Mouse (Mus musculus): ENCODE data around the gene Arhgap5. TPM values are rescaled to one million over a fixed set of nuclear protein-coding genes. Genes with fewer than 3 reads are reported as not detected.
A peak's percentile ranks its signal among the peaks of the same experiment; 100 is the strongest.

Gene Arhgap5
- polyA plus RNA-seq (2014; fragmentation: Nextera tagmentation; extraction: Ambion mirVana) = 53.3 and 56.6 TPM in 2 replicates

DNA sequence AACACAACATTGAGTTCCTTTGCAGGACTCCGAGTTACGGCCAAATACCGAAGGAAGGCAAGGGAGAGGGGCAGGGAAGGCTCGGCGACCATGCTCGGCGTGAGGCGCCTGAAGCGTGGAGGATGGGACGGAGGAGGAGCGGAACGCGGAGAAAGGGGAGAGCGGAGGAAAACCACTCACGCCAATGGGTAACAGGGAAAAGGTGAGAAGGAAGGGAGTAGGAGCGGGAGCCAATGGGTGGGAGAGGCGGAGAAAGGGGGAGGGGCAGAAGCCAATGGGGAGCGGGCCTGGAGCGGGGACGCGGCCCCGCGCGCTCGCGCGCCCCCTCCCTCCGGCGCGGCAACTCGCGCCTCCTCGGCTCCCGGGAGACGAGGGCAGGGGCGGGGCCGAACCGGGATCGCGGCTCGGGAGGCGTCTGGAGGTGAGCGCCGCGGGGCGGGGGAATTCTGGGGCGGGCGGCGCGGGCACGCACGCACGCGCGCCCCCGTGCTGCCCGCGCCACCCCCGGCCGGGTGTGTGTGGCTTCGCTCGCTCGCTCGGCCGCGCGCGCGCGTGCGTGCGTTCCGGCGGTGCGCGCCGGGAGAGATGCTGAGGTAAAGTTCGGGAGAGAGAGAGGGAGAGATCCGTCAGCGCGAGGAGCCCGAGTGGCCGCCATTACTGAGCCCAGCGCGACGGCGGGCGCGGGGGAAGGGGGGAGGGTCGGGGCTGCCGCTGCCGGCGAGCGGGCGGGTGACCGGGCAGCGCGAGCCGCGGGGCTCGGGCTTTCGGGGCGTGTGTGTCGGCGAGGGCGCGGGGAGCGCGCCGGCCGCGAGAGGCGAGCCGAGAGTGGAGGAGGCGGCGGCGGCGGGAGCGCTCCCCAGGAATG is at the start of gene Arhgap5:
Gene Arhgap5 (plus strand): TSS at position 517 of the 865 bp plus-strand sequence.
- peak within 1 kb of the TSS; percentile 98 for H3K4me3 ChIP-seq (ENCODE audit: low read depth, low read length)
- DNase-seq (peak; percentile 98), ATAC-seq (ENCODE audit: insufficient read depth) (peak; percentile 95)
- under 1% methylated on average over 71 of the region's 119 CpGs for WGBS
- H3K9ac ChIP-seq = peak within 1 kb of the TSS; percentile 99
- no peaks in the 10 kb centered on the region for H3K36me3 ChIP-seq (ENCODE audit: insufficient read depth)
- peak within 1 kb of the TSS; percentile 100 for H3K27ac ChIP-seq (ENCODE audit: low read depth)
- TF ChIP-seq CTCF (IDR thresholded peaks at IDR 0.05; ENCODE audit: low read depth) = no peak
- H3K4me1 ChIP-seq (ENCODE audit: insufficient read depth) = no peaks in the 10 kb centered on the region; the same call in 1 of the 2 replicates
- H3K9me3 ChIP-seq (ENCODE audit: low read depth, low read length) = no peaks in the 10 kb centered on the region
- H3K27me3 ChIP-seq (ENCODE audit: insufficient read depth, low read length) = no peaks in the 10 kb centered on the region
- H3K4me2 ChIP-seq = peak within 1 kb of the TSS; percentile 69

DNA sequence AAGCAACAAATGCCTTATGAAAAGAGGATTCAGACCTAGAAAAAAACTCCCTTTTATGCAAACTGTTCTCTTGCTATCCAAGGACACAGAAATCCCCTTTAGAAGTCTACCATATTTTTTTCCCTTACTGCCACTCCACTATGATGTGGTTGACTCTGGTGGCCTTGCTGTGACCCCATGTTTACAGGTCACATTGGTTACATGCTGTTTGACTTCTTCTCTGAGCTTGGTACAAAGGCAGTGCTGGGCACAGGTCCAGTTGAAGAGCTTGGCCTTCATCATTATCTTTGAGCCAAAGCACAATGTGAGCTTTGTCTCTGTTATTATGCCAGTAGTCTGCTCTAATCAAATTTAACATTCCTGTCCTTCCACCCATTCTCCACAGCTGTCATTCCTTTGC is 39.2 kb upstream of the Arhgap5 start:
- no peak for TF ChIP-seq CTCF (IDR thresholded peaks at IDR 0.05; ENCODE audit: low read depth)
- Histone ChIP-seq H3K36me3 (ENCODE audit: insufficient read depth) (no peaks in the 10 kb centered on the region), H3K9ac (no peak overlapping the region), H3K4me1 (ENCODE audit: insufficient read depth) (no peaks in the 10 kb centered on the region), H3K9me3 (ENCODE audit: low read depth, low read length) (no peaks in the 10 kb centered on the region), H3K4me3 (ENCODE audit: low read depth, low read length) (no peak overlapping the region), H3K27ac (ENCODE audit: low read depth) (no peak overlapping the region), H3K27me3 (ENCODE audit: insufficient read depth, low read length) (no peaks in the 10 kb centered on the region), H3K4me2 (no peak overlapping the region)
- DNase-seq (no peak), ATAC-seq (ENCODE audit: insufficient read depth) (no peak)

DNA sequence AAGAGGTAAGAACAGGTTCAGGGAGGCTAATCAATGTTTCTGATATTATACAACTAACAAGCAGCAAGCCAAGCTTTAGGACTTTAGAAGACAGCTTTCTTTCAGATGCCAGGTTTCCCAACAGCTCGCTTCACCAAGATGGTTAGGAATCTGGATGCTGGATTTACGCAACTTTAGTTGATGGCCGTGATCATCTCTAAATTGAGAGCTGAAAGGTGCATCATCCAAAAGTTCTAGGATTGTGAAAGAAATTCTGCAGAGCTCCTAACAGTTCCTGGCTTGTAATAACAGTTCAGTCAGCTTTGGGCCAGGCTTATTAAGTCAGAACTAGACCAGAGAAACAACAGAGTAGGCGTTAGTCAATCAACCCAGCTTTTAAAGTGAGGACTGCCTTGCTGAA is 32.2 kb upstream of the Arhgap5 start:
- no peak for DNase-seq
- WGBS = 86% methylated on average over 4 of the region's 4 CpGs
- TF ChIP-seq CTCF (IDR thresholded peaks at IDR 0.05; ENCODE audit: low read depth) = no peak
- no peak for ATAC-seq (ENCODE audit: insufficient read depth)
- no peak overlapping the region for H3K9ac ChIP-seq
- H3K9me3 ChIP-seq (ENCODE audit: low read depth, low read length) = no peaks in the 10 kb centered on the region
- H3K4me2 ChIP-seq = no peak overlapping the region
- H3K4me3 ChIP-seq (ENCODE audit: low read depth, low read length) = no peak overlapping the region
- H3K27me3 ChIP-seq (ENCODE audit: insufficient read depth, low read length) = no peaks in the 10 kb centered on the region
- H3K4me1 ChIP-seq (ENCODE audit: insufficient read depth) = no peaks in the 10 kb centered on the region; the same call in 1 of the 2 replicates
- no peak overlapping the region for H3K27ac ChIP-seq (ENCODE audit: low read depth)
- H3K36me3 ChIP-seq (ENCODE audit: insufficient read depth) = no peaks in the 10 kb centered on the region

DNA sequence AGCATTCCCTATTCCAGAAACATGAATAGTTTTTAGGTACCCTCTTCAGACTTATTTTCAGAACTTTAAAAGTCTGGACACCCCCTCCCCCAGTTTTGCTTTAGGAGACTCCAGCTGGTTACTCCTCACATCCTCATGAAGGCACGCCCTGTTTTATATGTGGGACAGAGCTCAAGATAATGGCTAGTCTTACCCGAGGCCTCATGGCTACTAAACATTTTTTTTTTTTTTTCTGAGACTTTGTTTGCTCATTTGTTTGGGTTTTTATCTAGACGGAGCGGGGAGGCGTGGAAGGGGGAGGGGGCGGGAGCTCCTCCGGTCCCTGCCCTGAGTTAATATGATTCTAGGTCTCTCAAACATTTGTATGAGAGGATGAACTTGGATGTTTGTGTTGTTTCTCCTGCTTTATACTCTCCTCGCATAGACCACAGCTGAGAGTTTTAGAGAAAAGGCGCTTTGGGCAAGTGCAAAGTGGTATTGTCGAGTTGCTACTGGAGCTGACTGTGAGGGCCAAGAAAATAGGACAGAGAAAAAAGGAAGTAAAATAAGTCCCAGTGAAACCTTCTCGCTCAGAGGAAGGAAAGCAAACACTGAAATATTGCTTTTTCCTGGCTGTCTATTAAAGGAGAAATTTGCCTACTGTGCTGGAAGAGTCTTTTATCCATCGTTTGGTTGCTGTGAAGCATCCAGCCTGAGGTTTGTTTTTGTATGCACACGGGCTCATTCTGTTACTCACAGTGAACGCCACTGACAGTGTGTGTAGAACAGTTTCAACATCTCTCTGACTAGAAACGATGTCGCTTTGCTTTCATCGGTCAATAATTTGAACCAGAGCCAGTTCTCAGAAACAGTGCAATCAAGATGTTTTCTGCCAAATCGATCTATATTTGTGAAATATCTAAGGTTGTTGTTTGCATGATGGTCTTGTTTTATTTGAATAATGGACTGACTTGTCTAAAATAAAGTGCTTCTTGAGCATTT is 29.5 kb upstream of the Arhgap5 start:
- no peaks in the 10 kb centered on the region for H3K9me3 ChIP-seq (ENCODE audit: low read depth, low read length)
- H3K4me3 ChIP-seq (ENCODE audit: low read depth, low read length) = 0 out of 2 replicates have a peak overlapping the region, but pooled peaks have one; percentile 0
- WGBS = 29% methylated on average over 18 of the region's 18 CpGs
- peaks cover under 1% of the 10 kb centered on the region; the same call in 1 of the 2 replicates for H3K4me1 ChIP-seq (ENCODE audit: insufficient read depth)
- peak overlapping the region; percentile 44 for H3K4me2 ChIP-seq
- H3K36me3 ChIP-seq (ENCODE audit: insufficient read depth) = no peaks in the 10 kb centered on the region
- H3K9ac ChIP-seq = peak overlapping the region; percentile 16; the same call in 1 of the 2 replicates
- TF ChIP-seq CTCF (IDR thresholded peaks at IDR 0.05; ENCODE audit: low read depth) = no peak
- peak; percentile 35; the same call in 1 of the 2 replicates for ATAC-seq (ENCODE audit: insufficient read depth)
- peak; percentile 27 for DNase-seq
- H3K27ac ChIP-seq (ENCODE audit: low read depth) = peak overlapping the region; percentile 30; the same call in 1 of the 2 replicates
- H3K27me3 ChIP-seq (ENCODE audit: insufficient read depth, low read length) = no peaks in the 10 kb centered on the region

DNA sequence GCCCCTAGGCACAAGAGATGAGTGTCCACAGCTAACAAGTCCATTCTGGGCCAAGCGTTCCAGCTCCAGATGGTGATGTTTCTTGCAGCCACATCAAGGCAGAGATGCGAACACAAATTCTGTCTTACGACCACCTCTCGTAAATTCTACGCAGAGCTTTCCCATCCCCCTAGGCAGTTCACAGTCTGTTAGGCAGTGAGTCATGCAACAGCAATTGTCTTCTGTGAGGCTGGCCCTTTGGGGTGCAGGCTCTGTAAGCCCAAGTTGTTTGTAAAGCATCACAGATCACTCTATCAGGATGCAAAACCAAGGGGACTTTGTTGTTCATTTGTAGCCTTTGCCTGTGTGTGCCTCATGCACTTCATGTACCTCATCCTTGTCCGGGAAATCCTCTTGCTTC is 27.7 kb upstream of the Arhgap5 start:
- Histone ChIP-seq H3K36me3 (ENCODE audit: insufficient read depth) (no peaks in the 10 kb centered on the region), H3K9ac (no peak overlapping the region), H3K27me3 (ENCODE audit: insufficient read depth, low read length) (no peaks in the 10 kb centered on the region), H3K4me2 (no peak overlapping the region), H3K27ac (ENCODE audit: low read depth) (no peak overlapping the region), H3K4me1 (ENCODE audit: insufficient read depth) (peaks cover 8% of the 10 kb centered on the region), H3K4me3 (ENCODE audit: low read depth, low read length) (no peak overlapping the region), H3K9me3 (ENCODE audit: low read depth, low read length) (no peaks in the 10 kb centered on the region)
- DNase-seq = no peak
- TF ChIP-seq CTCF (IDR thresholded peaks at IDR 0.05; ENCODE audit: low read depth) = no peak
- no peak for ATAC-seq (ENCODE audit: insufficient read depth)
- WGBS = 79% methylated on average over 6 of the region's 6 CpGs

DNA sequence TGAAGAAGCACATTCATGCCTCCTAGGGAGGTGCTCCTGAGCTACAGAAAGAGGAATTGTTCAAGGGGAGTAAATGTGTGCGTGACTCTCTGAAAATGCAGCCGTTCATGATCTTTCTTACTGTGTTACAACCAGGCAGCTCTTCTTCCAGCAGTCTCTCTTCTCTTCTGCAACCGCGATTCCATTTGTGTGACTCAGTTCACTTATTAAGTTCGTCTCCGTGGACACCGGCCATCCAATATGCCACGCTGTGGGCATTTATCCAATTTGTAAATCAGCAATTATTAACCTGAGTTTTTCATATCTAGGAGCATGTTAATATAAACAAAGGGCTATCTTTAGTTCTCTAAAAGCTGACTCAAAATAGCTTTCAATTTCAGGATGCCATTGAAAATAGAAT is 25.2 kb upstream of the Arhgap5 start:
- peaks cover 8% of the 10 kb centered on the region for H3K4me1 ChIP-seq (ENCODE audit: insufficient read depth)
- H3K4me3 ChIP-seq (ENCODE audit: low read depth, low read length) = no peak overlapping the region
- no peak overlapping the region for H3K9ac ChIP-seq
- no peaks in the 10 kb centered on the region for H3K36me3 ChIP-seq (ENCODE audit: insufficient read depth)
- DNase-seq (no peak), ATAC-seq (ENCODE audit: insufficient read depth) (no peak)
- H3K4me2 ChIP-seq = no peak overlapping the region
- peak overlapping the region; percentile 43; the same call in 1 of the 2 replicates for H3K27ac ChIP-seq (ENCODE audit: low read depth)
- WGBS = 75% methylated on average over 8 of the region's 8 CpGs
- no peaks in the 10 kb centered on the region for H3K9me3 ChIP-seq (ENCODE audit: low read depth, low read length)
- no peak for TF ChIP-seq CTCF (IDR thresholded peaks at IDR 0.05; ENCODE audit: low read depth)
- no peaks in the 10 kb centered on the region for H3K27me3 ChIP-seq (ENCODE audit: insufficient read depth, low read length)
